Comparison of ENCODE assay signal across 17 mouse cellular contexts in the genomic region with DNA sequence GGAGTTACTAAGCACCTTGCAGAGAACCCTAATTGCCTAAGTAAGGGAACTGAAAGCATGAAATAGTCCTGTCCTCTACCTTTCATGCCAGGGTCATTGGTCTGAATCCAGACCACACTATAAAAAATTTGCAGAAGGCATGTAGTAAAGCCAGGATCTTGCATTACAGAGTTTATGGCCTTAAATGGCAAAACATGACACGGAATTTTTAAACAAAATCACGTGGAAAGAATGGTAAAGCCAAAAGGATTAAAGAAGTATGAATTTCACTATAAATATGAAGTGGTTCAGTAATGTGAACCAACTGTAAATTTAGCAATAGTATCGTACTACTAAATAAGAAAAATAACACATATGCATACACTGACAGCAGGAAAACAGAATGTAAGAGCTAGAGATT. TPM values are rescaled to one million over a fixed set of nuclear protein-coding genes. Genes with fewer than 3 reads are reported as not detected.
"Had no signal": no experiment of that assay in that cellular context is flagged by ENCODE, and none has a peak within 500 bp of the region (broad histone marks: within the 10 kb centered on the region; RNA-seq: fewer than 3 reads in every experiment).

No protein-coding gene starts in this region.

- H3K27ac ChIP-seq: left cerebral cortex, adult 2 months; limb, embryonic 12.5 days; liver, embryonic 13.5 days; midbrain, embryonic 12.5 days; midbrain, embryonic 15.5 days; neural tube, embryonic 13.5 days had no signal

- H3K27me3 ChIP-seq: limb, embryonic 12.5 days; liver, embryonic 13.5 days; midbrain, embryonic 12.5 days; midbrain, embryonic 15.5 days; neural tube, embryonic 13.5 days had no signal

- H3K9ac ChIP-seq: limb, embryonic 12.5 days; liver, embryonic 13.5 days; midbrain, embryonic 12.5 days; midbrain, embryonic 15.5 days; neural tube, embryonic 13.5 days had no signal

- ATAC-seq: midbrain, embryonic 15.5 days had no signal

- H3K4me2 ChIP-seq: limb, embryonic 12.5 days; liver, embryonic 13.5 days; midbrain, embryonic 12.5 days; midbrain, embryonic 15.5 days; neural tube, embryonic 13.5 days had no signal

- DNase-seq: kidney, adult 11 months; kidney, adult 9 months; kidney, postnatal 14 days; layer of hippocampus, postnatal 36 days; liver, embryonic 13.5 days; lung, adult 2 months; lung, postnatal 14 days; lung, postnatal 4 days; retina, postnatal 1 day; thymus, postnatal 25 days had no signal

- H3K4me3 ChIP-seq: left cerebral cortex, adult 2 months; limb, embryonic 12.5 days; liver, embryonic 13.5 days; midbrain, embryonic 12.5 days; midbrain, embryonic 15.5 days; myocyte; neural tube, embryonic 13.5 days had no signal

- H3K9me3 ChIP-seq: limb, embryonic 12.5 days; liver, embryonic 13.5 days; midbrain, embryonic 12.5 days; midbrain, embryonic 15.5 days; neural tube, embryonic 13.5 days had no signal

- H3K4me1 ChIP-seq: liver, embryonic 13.5 days; midbrain, embryonic 12.5 days; midbrain, embryonic 15.5 days had no signal

RNA-seq across cellular contexts. Expression of a gene that starts 57.8 kb away (rescaled TPM):
- total RNA-seq: megakaryocyte-erythroid progenitor cell, adult 5-6 weeks had no signal
